Mouse (Mus musculus) forebrain, embryonic 15.5 days (tissue): ENCODE results near the gene Gm9958. TPM values are rescaled to one million over a fixed set of nuclear protein-coding genes. Genes with fewer than 3 reads are reported as not detected.

ENCODE experiments used
- ATAC-seq: fragments of 200-750 bp; cut with Nextera tagmentation; replicated peaks from 2 replicates; pipeline ENCODE4 v1.8.0; 2017; ENCODE audit warnings: mild to moderate bottlenecking, moderate TSS enrichment, moderate library complexity
- H3K27ac ChIP-seq: fragments of 300-500 bp; sonication (generic); replicated peaks from 2 replicates; pipeline ENCODE4 v1.5.1; 2015; ENCODE audit warnings: mild to moderate bottlenecking, inconsistent platforms
- H3K27me3 ChIP-seq: fragments of 300-500 bp; sonication (generic); 2 replicates; pipeline ENCODE4 v1.6.1; 2015; ENCODE audit warnings: inconsistent platforms
- H3K36me3 ChIP-seq: fragments of 300-500 bp; sonication (generic); 2 replicates; pipeline ENCODE4 v1.6.1; 2015; ENCODE audit warnings: mild to moderate bottlenecking, inconsistent platforms
- H3K4me1 ChIP-seq: fragments of 300-500 bp; sonication (generic); 2 replicates; pipeline ENCODE4 v1.6.1; 2015; ENCODE audit warnings: inconsistent platforms
- H3K4me2 ChIP-seq: fragments of 300-500 bp; sonication (generic); replicated peaks from 2 replicates; pipeline ENCODE4 v1.6.1; 2015; ENCODE audit warnings: mild to moderate bottlenecking, inconsistent platforms
- H3K4me3 ChIP-seq: fragments of 300-500 bp; sonication (generic); 2 replicates; pipeline ENCODE4 v1.5.1; 2015; ENCODE audit warnings: mild to moderate bottlenecking, inconsistent platforms
- H3K9ac ChIP-seq: fragments of 300-500 bp; sonication (generic); replicated peaks from 2 replicates; pipeline ENCODE4 v1.6.1; 2015; ENCODE audit warnings: mild to moderate bottlenecking, inconsistent platforms
- H3K9me3 ChIP-seq: fragments of 300-500 bp; sonication (generic); 2 replicates; pipeline ENCODE4 v1.6.1; 2016; ENCODE audit warnings: inconsistent platforms
- WGBS: fragments of 180-500 bp; shearing (Covaris S2); methylation state at CpG from one replicate; pipeline ENCODE4 v1.1.7; 2015; ENCODE audit warnings: mixed read lengths; 5-methylcytosine and 5-hydroxymethylcytosine counted together
- polyA plus RNA-seq: library from polyadenylated mRNA; unstranded; fragments of >200 nt; fragmentation: Nextera tagmentation; extraction: Ambion mirVana; gene quantifications from 2 replicates; pipeline ENCODE4 v1.2.1, GENCODE M21; 2015

The Gm9958 gene
- polyA plus RNA-seq, 1 experiment from 2014 or later, result 5.7 TPM

DNA sequence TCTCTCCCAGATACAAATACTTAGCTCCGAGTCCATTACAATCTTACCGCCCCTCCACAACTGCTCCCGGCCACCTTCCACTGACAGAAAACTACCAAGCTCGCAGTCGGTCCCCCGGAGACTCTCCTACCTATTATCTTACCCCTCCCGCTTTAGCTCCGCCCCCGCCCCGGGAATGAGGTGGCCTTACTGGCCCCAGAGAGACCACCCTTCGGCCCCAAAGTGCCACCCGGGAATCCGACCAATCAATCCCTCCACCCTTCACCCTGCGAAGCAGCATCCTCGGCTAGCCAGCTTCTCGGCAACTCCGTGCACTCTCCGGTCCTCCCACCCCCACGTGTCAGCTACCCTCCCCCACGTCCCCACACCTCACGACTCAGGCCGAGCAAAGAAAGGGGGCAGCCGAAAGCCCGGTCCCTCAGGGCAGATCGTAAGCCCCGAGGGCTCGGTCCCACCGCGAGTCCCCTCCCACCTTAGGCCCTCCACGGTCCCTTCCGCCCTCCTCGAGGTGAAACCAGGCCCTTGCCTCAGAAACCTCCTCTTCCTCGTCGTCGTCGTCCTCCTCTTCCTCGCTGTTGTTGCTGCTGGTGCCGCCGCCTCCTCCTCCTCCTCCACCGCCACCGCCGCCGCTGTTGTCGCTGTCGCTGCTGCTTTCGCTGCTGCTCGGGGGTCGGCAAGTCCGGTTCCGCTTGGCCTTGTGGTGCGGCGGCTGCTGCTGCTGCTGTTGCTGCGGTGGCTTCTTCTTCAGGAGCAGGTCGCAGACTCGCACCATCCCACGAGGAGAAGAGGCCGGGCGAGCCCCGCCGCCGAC, 1.7 kb upstream of the Gm9958 start:
- Histone ChIP-seq H3K9me3 (no peaks in the 10 kb centered on the region), H3K4me3 (peak overlapping the region; percentile 87), H3K36me3 (no peaks in the 10 kb centered on the region), H3K9ac (peak overlapping the region; percentile 99), H3K27me3 (no peaks in the 10 kb centered on the region), H3K4me1 (peaks cover 36% of the 10 kb centered on the region), H3K27ac (peak overlapping the region; percentile 100), H3K4me2 (peak overlapping the region; percentile 66)
- WGBS, result under 1% methylated on average over 51 of the region's 61 CpGs
- peak; percentile 39 for ATAC-seq

DNA sequence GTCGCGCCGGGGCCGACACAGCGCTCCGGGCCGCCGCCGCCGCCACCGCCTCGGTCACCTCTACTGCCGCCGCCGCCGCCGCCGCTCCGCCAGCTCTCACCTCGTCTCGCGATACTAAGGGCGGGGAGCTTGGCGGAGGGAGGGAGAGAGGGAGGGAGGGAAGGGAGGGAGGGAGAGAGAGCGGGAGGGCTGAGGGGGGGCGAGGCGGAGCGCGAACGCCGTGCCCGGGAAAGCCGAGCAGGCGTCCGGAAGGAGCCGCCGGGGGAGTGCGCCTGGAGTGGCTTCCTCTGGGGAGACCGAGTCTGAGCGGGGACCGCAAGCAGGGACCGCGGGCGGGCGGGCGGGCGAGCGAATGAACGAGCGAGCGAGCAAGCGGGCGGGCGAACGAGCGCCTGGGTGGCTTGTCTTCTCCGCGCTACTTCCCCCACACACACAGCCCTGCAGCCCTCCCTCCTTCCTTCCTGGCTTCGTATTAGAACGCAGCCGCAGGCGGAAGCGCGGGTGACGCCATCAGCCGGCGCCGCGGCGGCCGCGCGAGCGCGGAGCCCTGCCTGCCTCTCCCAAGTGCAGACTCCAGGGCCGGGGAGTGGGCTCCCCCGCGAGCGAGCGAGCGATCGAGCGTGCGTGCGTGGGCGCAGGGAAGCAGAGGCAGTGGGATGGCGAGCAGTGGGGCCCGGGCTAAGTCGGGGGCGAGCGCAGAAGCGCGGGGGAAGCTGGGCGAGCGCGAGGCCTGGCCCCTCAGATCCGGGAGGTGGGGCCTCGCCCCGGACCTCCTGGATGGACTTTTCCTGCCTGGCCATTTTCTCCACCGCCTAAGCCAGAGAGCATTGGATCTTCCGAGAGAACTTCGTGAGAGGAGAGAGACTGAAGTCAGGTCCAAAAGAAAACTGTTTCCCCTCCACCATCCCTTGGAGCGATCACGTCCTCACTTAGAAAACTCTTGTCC, 610 bp upstream of the Gm9958 start, which contains the start of gene Ankrd17:
Ankrd17 (minus strand) TSS at position 457 of the 946 bp plus-strand sequence.
- ATAC-seq, result peak; percentile 96
- Histone ChIP-seq H3K9me3 (no peaks in the 10 kb centered on the region), H3K27ac (peak within 1 kb of the TSS; percentile 100), H3K36me3 (no peaks in the 10 kb centered on the region), H3K4me3 (peak within 1 kb of the TSS; percentile 87), H3K4me1 (peaks cover 35% of the 10 kb centered on the region), H3K4me2 (peak within 1 kb of the TSS; percentile 75), H3K9ac (peak within 1 kb of the TSS; percentile 99), H3K27me3 (no peaks in the 10 kb centered on the region)
- under 1% methylated on average over 78 of the region's 104 CpGs for WGBS

GRCm38 (mm10) chr5:90370401-90370800, 3.4 kb downstream of the Gm9958 start:
- H3K4me3 ChIP-seq, result no peak overlapping the region
- peaks cover 4% of the 10 kb centered on the region for H3K4me1 ChIP-seq
- H3K9me3 ChIP-seq, result no peaks in the 10 kb centered on the region
- H3K36me3 ChIP-seq, result no peaks in the 10 kb centered on the region
- WGBS, result 95% methylated on average over 5 of the region's 5 CpGs
- H3K27ac ChIP-seq, result no peak overlapping the region
- H3K27me3 ChIP-seq, result no peaks in the 10 kb centered on the region
- no peak overlapping the region for H3K4me2 ChIP-seq
- ATAC-seq, result no peak
- H3K9ac ChIP-seq, result no peak overlapping the region

DNA sequence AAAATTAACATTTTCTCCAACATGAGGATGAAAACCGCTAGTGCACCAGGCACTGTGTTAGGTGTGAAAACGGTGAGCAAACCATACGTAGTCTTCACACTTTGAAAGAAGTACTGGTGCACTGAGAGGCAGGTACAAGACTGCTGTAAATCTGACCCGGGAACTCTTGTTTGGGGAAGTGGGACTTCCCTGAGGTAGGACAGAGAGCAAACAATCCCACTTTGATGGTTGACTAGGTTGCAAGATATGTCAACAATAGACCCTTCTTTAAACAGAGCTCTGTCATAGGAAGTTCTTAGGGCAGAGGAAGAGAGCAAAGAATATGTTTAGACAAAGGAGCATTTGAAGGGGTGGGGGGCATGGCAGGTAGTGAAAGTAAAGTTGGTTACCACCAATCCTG, 6.7 kb downstream of the Gm9958 start:
- H3K36me3 ChIP-seq, result no peaks in the 10 kb centered on the region
- no peak overlapping the region for H3K4me3 ChIP-seq
- H3K9me3 ChIP-seq, result no peaks in the 10 kb centered on the region
- WGBS, result 92% methylated on average over 4 of the region's 4 CpGs
- H3K27ac ChIP-seq, result no peak overlapping the region
- H3K4me1 ChIP-seq, result no peaks in the 10 kb centered on the region
- no peak overlapping the region for H3K4me2 ChIP-seq
- ATAC-seq, result no peak
- no peak overlapping the region for H3K9ac ChIP-seq
- H3K27me3 ChIP-seq, result no peaks in the 10 kb centered on the region

- no peak for ATAC-seq
- Histone ChIP-seq H3K27ac (no peak overlapping the region), H3K9ac (no peak overlapping the region), H3K4me3 (no peak overlapping the region), H3K4me2 (no peak overlapping the region), H3K27me3 (no peaks in the 10 kb centered on the region), H3K9me3 (no peaks in the 10 kb centered on the region), H3K36me3 (no peaks in the 10 kb centered on the region), H3K4me1 (no peaks in the 10 kb centered on the region)
- WGBS, result 63% methylated on average over 4 of the region's 4 CpGs
These were observed 14.5 kb downstream of the Gm9958 start for GRCm38 (mm10) chr5:90381458-90381857.

- 65% methylated on average over 1 of the region's 1 CpGs for WGBS
- no peak for ATAC-seq
- no peak overlapping the region for H3K4me2 ChIP-seq
These were observed 16.1 kb downstream of the Gm9958 start for GRCm38 (mm10) chr5:90383080-90383479.

GRCm38 (mm10) chr5:90393764-90394163, 26.8 kb downstream of the Gm9958 start:
- Histone ChIP-seq H3K9me3 (no peaks in the 10 kb centered on the region), H3K27me3 (no peaks in the 10 kb centered on the region), H3K27ac (no peak overlapping the region), H3K4me2 (no peak overlapping the region), H3K4me1 (no peaks in the 10 kb centered on the region), H3K9ac (no peak overlapping the region), H3K36me3 (no peaks in the 10 kb centered on the region), H3K4me3 (no peak overlapping the region)
- 67% methylated on average over 5 of the region's 5 CpGs for WGBS
- ATAC-seq, result no peak

More at GRCm38 (mm10) chr5:90383080-90383479, 16.1 kb downstream of the Gm9958 start:
- Histone ChIP-seq H3K4me1 (no peaks in the 10 kb centered on the region), H3K27me3 (no peaks in the 10 kb centered on the region), H3K27ac (no peak overlapping the region), H3K4me3 (no peak overlapping the region), H3K36me3 (no peaks in the 10 kb centered on the region), H3K9ac (no peak overlapping the region), H3K9me3 (no peaks in the 10 kb centered on the region)

DNA sequence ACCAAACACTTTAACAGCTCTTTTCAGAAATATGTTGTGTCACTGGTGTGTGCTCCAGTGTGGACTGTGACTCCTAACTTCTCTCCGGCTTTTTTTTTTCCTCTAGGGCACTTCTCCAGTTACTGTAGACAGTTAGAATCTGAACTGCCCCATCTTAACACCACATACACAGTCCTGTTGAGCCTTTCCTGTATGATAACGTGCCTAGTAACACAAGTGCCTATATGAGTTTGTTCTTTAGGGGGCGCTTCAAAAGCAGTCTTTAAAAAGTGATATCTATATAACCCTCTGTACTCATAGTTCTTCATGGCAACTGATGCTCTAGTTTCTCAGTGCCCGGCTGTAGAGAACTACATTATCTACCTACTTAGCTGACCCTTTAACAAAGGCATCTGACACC, 27.3 kb downstream of the Gm9958 start:
- H3K4me2 ChIP-seq, result no peak overlapping the region
- ATAC-seq, result no peak
- H3K4me3 ChIP-seq, result no peak overlapping the region
- H3K36me3 ChIP-seq, result no peaks in the 10 kb centered on the region
- no peak overlapping the region for H3K9ac ChIP-seq
- 74% methylated on average over 4 of the region's 4 CpGs for WGBS
- H3K27me3 ChIP-seq, result no peaks in the 10 kb centered on the region
- H3K4me1 ChIP-seq, result no peaks in the 10 kb centered on the region
- H3K27ac ChIP-seq, result no peak overlapping the region
- no peaks in the 10 kb centered on the region for H3K9me3 ChIP-seq

DNA sequence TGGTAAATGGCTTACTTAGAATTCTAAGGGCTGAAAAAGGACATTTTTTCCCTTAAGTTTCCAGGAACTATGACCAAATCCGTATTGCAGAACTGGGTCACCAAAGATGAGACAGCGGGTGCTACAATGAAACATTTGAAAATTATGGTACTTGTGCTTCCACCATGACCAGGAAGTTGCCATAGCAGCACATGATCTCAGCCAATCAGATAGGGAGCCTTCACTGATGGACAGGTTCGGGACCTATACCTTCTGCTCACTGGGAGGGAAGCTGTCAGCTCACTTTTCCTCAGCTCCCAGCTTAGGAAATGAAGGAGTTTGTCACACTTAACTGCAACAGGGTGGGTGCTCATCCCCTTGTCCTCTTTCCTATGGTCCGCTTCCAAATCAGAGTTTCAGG, 29.8 kb downstream of the Gm9958 start:
- no peak for ATAC-seq
- no peaks in the 10 kb centered on the region for H3K27me3 ChIP-seq
- no peaks in the 10 kb centered on the region for H3K36me3 ChIP-seq
- 91% methylated on average over 4 of the region's 4 CpGs for WGBS
- H3K4me2 ChIP-seq, result no peak overlapping the region
- H3K4me3 ChIP-seq, result no peak overlapping the region
- H3K27ac ChIP-seq, result no peak overlapping the region
- no peak overlapping the region for H3K9ac ChIP-seq
- H3K9me3 ChIP-seq, result no peaks in the 10 kb centered on the region
- H3K4me1 ChIP-seq, result no peaks in the 10 kb centered on the region

DNA sequence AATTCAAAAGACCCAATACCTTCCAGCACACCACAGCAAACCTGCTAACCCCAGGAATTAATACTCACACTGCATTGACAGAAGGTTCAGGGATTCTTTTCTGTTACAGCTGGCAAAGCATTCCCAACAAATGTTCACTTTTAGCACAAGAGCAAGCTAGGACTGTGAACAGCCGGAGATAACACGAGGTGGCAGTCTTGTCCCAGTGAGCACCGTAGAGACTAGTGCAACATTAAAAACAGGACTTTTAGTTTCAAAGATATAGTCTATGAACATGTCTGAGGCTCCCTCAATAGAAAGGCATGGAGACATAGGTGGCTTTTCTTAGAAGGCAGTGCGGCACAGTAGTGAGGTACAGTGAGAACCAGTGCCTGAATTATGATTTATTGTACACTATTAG, 38.2 kb downstream of the Gm9958 start:
- ATAC-seq, result no peak
- H3K4me2 ChIP-seq, result no peak overlapping the region
- H3K9ac ChIP-seq, result no peak overlapping the region
- H3K27me3 ChIP-seq, result no peaks in the 10 kb centered on the region
- H3K9me3 ChIP-seq, result no peaks in the 10 kb centered on the region
- no peaks in the 10 kb centered on the region for H3K4me1 ChIP-seq
- H3K4me3 ChIP-seq, result no peak overlapping the region
- 91% methylated on average over 4 of the region's 4 CpGs for WGBS
- no peaks in the 10 kb centered on the region for H3K36me3 ChIP-seq
- no peak overlapping the region for H3K27ac ChIP-seq

DNA sequence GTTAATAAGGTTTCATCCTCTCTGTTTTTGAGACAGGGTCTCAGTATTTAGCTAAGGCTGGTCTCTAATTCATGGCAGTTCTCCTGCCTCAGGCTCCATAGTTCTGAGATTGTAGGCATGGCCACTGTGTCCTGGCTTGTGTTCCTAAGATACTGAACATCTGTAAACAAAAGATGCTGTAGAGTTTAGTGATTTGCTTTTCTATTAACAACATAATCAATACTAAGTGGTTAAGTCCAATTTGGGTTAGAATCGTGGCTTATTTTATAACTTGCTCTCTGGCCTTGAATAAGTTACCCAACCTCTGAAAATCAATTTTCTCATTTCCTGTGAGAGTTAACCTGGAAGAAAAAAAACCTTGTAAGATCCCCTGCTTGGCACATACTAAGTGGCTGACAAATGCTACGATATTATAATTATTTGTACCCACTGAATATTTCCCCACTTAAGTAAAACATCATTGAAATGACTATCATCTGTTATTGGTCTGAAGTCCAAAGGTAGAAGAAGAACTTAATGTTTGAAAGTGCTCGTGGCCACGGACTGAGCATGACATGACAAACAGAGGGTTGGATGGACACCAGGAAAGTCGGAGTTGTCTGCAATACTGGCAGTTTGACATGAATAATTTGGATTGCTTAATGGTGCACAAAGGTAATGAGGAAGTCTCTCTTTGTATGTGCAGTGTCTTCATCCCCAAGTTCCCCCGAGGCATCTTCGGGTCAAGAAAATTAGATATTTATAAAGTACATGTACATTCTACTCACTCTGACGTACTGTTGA, 47.3 kb downstream of the Gm9958 start:
- Histone ChIP-seq H3K4me2 (no peak overlapping the region), H3K9me3 (no peaks in the 10 kb centered on the region), H3K9ac (no peak overlapping the region), H3K27me3 (no peaks in the 10 kb centered on the region), H3K4me1 (no peaks in the 10 kb centered on the region), H3K4me3 (no peak overlapping the region), H3K36me3 (no peaks in the 10 kb centered on the region), H3K27ac (no peak overlapping the region)
- 79% methylated on average over 8 of the region's 8 CpGs for WGBS
- ATAC-seq, result no peak
